Mouse (Mus musculus) heart, embryonic 16.5 days (tissue): ENCODE results near the gene Olfr725. TPM values are rescaled to one million over a fixed set of nuclear protein-coding genes. Genes with fewer than 3 reads are reported as not detected.

ENCODE experiments used
- ATAC-seq: fragments of 200-750 bp; cut with Nextera tagmentation; replicated peaks from 2 replicates; pipeline ENCODE4 v1.8.0; 2017; ENCODE audit warnings: moderate number of reproducible peaks; ENCODE audit not compliant: insufficient read depth, low FRiP score; ENCODE audit errors: extremely low read depth
- H3K27ac ChIP-seq: fragments of 300-500 bp; sonication (generic); 2 replicates; pipeline ENCODE4 v1.5.1; 2014; ENCODE audit warnings: mild to moderate bottlenecking, low read length, control low read depth, moderate library complexity
- H3K27me3 ChIP-seq: fragments of 300-500 bp; sonication (generic); 2 replicates; pipeline ENCODE4 v1.6.1; 2014; ENCODE audit warnings: low read length, mixed read lengths; ENCODE audit not compliant: control insufficient read depth, insufficient read depth
- H3K36me3 ChIP-seq: fragments of 300-500 bp; sonication (generic); 2 replicates; pipeline ENCODE4 v1.6.1; 2014; ENCODE audit not compliant: control insufficient read depth, insufficient read depth
- H3K4me1 ChIP-seq: fragments of 300-500 bp; sonication (generic); 2 replicates; pipeline ENCODE4 v1.6.1; 2014; ENCODE audit warnings: low read length, mixed read lengths; ENCODE audit not compliant: control insufficient read depth, insufficient read depth
- H3K4me2 ChIP-seq: fragments of 300-500 bp; sonication (generic); 2 replicates; pipeline ENCODE4 v1.6.1; 2014; ENCODE audit warnings: low read depth, mild to moderate bottlenecking, control low read depth, low read length
- H3K4me3 ChIP-seq: fragments of 300-500 bp; sonication (generic); 2 replicates; pipeline ENCODE4 v1.5.1; 2014; ENCODE audit warnings: mild to moderate bottlenecking, control low read depth, low read length
- H3K9ac ChIP-seq: fragments of 300-500 bp; sonication (generic); 2 replicates; pipeline ENCODE4 v1.6.1; 2014; ENCODE audit warnings: low read length, control low read depth
- H3K9me3 ChIP-seq: fragments of 300-500 bp; sonication (generic); replicated peaks from 2 replicates; pipeline ENCODE4 v1.6.1; 2016; ENCODE audit warnings: low read length; ENCODE audit not compliant: control insufficient read depth
- WGBS: fragments of 180-500 bp; shearing (Covaris S2); extraction: QIAGEN DNeasy Blood & Tissue Kit; methylation state at CpG from one replicate; pipeline ENCODE4 v1.1.7; 2014; 5-methylcytosine and 5-hydroxymethylcytosine counted together
- polyA plus RNA-seq: library from polyadenylated mRNA; unstranded; fragments of >200 nt; fragmentation: Nextera tagmentation; extraction: Ambion mirVana; gene quantifications from 2 replicates; pipeline ENCODE4 v1.2.1, GENCODE M21; 2015

The Olfr725 gene
- polyA plus RNA-seq = not detected in 2 replicates

- H3K9ac ChIP-seq = no peak within 1 kb of the TSS
Observed at GRCm38 (mm10) chr14:50040275-50040674, at the start of gene Olfr725. Gene Olfr725 (minus strand): TSS chr14:50040375.

GRCm38 (mm10) chr14:50062733-50063104, 22.5 kb upstream of the Olfr725 start:
- Histone ChIP-seq H3K4me1 (no peaks in the 10 kb centered on the region), H3K27me3 (no peaks in the 10 kb centered on the region), H3K9ac (peak overlapping the region; percentile 73; the same call in 1 of the 2 replicates), H3K4me3 (peak overlapping the region; percentile 85), H3K36me3 (no peaks in the 10 kb centered on the region), H3K27ac (peak overlapping the region; percentile 83), H3K4me2 (peak overlapping the region; percentile 80), H3K9me3 (no peaks in the 10 kb centered on the region)
- 0% methylated on average over 4 of the region's 4 CpGs for WGBS
- no peak for ATAC-seq

More at GRCm38 (mm10) chr14:50040275-50040674, at the start of gene Olfr725:
- Histone ChIP-seq H3K27ac (no peak within 1 kb of the TSS), H3K9me3 (no peaks in the 10 kb centered on the region), H3K27me3 (no peaks in the 10 kb centered on the region), H3K4me3 (no peak within 1 kb of the TSS), H3K4me2 (no peak within 1 kb of the TSS), H3K36me3 (no peaks in the 10 kb centered on the region), H3K4me1 (no peaks in the 10 kb centered on the region)
- ATAC-seq = no peak

- Histone ChIP-seq H3K27ac (peak overlapping the region; percentile 83), H3K36me3 (no peaks in the 10 kb centered on the region), H3K4me1 (no peaks in the 10 kb centered on the region), H3K9ac (peak overlapping the region; percentile 73), H3K4me2 (peak overlapping the region; percentile 80), H3K4me3 (peak overlapping the region; percentile 85), H3K27me3 (no peaks in the 10 kb centered on the region), H3K9me3 (no peaks in the 10 kb centered on the region)
- WGBS = 1% methylated on average over 52 of the region's 52 CpGs
- ATAC-seq = peak; percentile 96
Observed at GRCm38 (mm10) chr14:50061955-50062732, 22.0 kb upstream of the Olfr725 start.

GRCm38 (mm10) chr14:50061590-50061954, 21.4 kb upstream of the Olfr725 start:
- Histone ChIP-seq H3K4me3 (peak overlapping the region; percentile 85), H3K27ac (no peak overlapping the region)
- 0% methylated on average over 13 of the region's 13 CpGs for WGBS

GRCm38 (mm10) chr14:50061179-50061578, 21.0 kb upstream of the Olfr725 start:
- ATAC-seq = no peak
- H3K9ac ChIP-seq = peak overlapping the region; percentile 73
- peak overlapping the region; percentile 85 for H3K4me3 ChIP-seq
- no peaks in the 10 kb centered on the region for H3K36me3 ChIP-seq
- 15% methylated on average over 11 of the region's 11 CpGs for WGBS
- no peaks in the 10 kb centered on the region for H3K27me3 ChIP-seq
- H3K9me3 ChIP-seq = no peaks in the 10 kb centered on the region
- no peak overlapping the region for H3K27ac ChIP-seq
- H3K4me1 ChIP-seq = no peaks in the 10 kb centered on the region
- H3K4me2 ChIP-seq = peak overlapping the region; percentile 80

More at GRCm38 (mm10) chr14:50061590-50061954, 21.4 kb upstream of the Olfr725 start:
- peak overlapping the region; percentile 80 for H3K4me2 ChIP-seq
- no peaks in the 10 kb centered on the region for H3K36me3 ChIP-seq
- no peaks in the 10 kb centered on the region for H3K9me3 ChIP-seq
- no peaks in the 10 kb centered on the region for H3K27me3 ChIP-seq
- peak overlapping the region; percentile 73 for H3K9ac ChIP-seq
- no peak; the same call in 1 of the 2 replicates for ATAC-seq
- H3K4me1 ChIP-seq = no peaks in the 10 kb centered on the region

- Histone ChIP-seq H3K9ac (no peak overlapping the region), H3K4me1 (no peaks in the 10 kb centered on the region), H3K36me3 (no peaks in the 10 kb centered on the region), H3K9me3 (peaks cover 4% of the 10 kb centered on the region; the same call in 1 of the 2 replicates), H3K27me3 (no peaks in the 10 kb centered on the region), H3K4me3 (no peak overlapping the region), H3K27ac (no peak overlapping the region), H3K4me2 (no peak overlapping the region)
- WGBS = 73% methylated on average over 2 of the region's 2 CpGs
- no peak for ATAC-seq
Observed at GRCm38 (mm10) chr14:50032041-50032440, 8.1 kb downstream of the Olfr725 start.

GRCm38 (mm10) chr14:50031356-50031755, 8.8 kb downstream of the Olfr725 start:
- no peak overlapping the region for H3K9ac ChIP-seq
- no peaks in the 10 kb centered on the region for H3K4me1 ChIP-seq
- no peak overlapping the region for H3K4me2 ChIP-seq
- H3K36me3 ChIP-seq = no peaks in the 10 kb centered on the region
- no peak overlapping the region for H3K4me3 ChIP-seq
- 78% methylated on average over 4 of the region's 4 CpGs for WGBS
- H3K27me3 ChIP-seq = no peaks in the 10 kb centered on the region
- H3K9me3 ChIP-seq = peaks cover 4% of the 10 kb centered on the region; the same call in 1 of the 2 replicates
- no peak overlapping the region for H3K27ac ChIP-seq
- ATAC-seq = no peak

- Histone ChIP-seq H3K9ac (no peak overlapping the region), H3K36me3 (no peaks in the 10 kb centered on the region), H3K4me1 (no peaks in the 10 kb centered on the region), H3K4me2 (no peak overlapping the region), H3K9me3 (peaks cover 4% of the 10 kb centered on the region; the same call in 1 of the 2 replicates), H3K27ac (no peak overlapping the region), H3K4me3 (no peak overlapping the region), H3K27me3 (no peaks in the 10 kb centered on the region)
- ATAC-seq = no peak
- WGBS = 75% methylated on average over 2 of the region's 2 CpGs
Observed at GRCm38 (mm10) chr14:50026371-50026770, 13.8 kb downstream of the Olfr725 start.
